Mouse (Mus musculus): ENCODE results near the gene Jchain. TPM values are rescaled to one million over a fixed set of nuclear protein-coding genes. Genes with fewer than 3 reads are reported as not detected.
"Not testable (repeated sequence)": the region's sequence is repeated elsewhere in the genome, so short reads cannot be mapped to it uniquely, and the experiment has no call there.

Jchain gene
- polyA plus RNA-seq, 1 experiment from 2014 or later: 0.11 TPM

GRCm38 (mm10) chr5:88554086-88554886 is 26.6 kb upstream of the Jchain start, which contains the start of gene Utp3:
Gene Utp3 (plus strand): TSS chr5:88554462.
- peak within 1 kb of the TSS; percentile 94 for H3K4me3 ChIP-seq
- DNase-seq (ENCODE audit: low spot score): peak; percentile 95
- H3K27ac ChIP-seq (replicated peaks): peak within 1 kb of the TSS; percentile 93
- H3K36me3 ChIP-seq: peaks cover 26% of the 10 kb centered on the region
- H3K9me3 ChIP-seq (replicated peaks): no peaks in the 10 kb centered on the region
- H3K27me3 ChIP-seq (ENCODE audit: low read depth, poor library complexity, severe bottlenecking): no peaks in the 10 kb centered on the region
- peaks cover 25% of the 10 kb centered on the region for H3K4me1 ChIP-seq
- WGBS: under 1% methylated on average over 76 of the region's 76 CpGs

GRCm38 (mm10) chr5:88553271-88554085 is 25.8 kb upstream of the Jchain start:
- Histone ChIP-seq H3K27me3 (ENCODE audit: low read depth, poor library complexity, severe bottlenecking) (no peaks in the 10 kb centered on the region), H3K36me3 (peaks cover 26% of the 10 kb centered on the region), H3K4me1 (peaks cover 25% of the 10 kb centered on the region), H3K4me3 (peak overlapping the region; percentile 94), H3K27ac (replicated peaks) (peak overlapping the region; percentile 93), H3K9me3 (replicated peaks) (no peaks in the 10 kb centered on the region)
- DNase-seq (ENCODE audit: low spot score): no peak
- 10% methylated on average over 29 of the region's 29 CpGs for WGBS

- Histone ChIP-seq H3K4me1 (no peaks in the 10 kb centered on the region), H3K36me3 (no peaks in the 10 kb centered on the region), H3K27ac (replicated peaks) (no peak overlapping the region), H3K9me3 (replicated peaks) (no peaks in the 10 kb centered on the region), H3K4me3 (no peak overlapping the region), H3K27me3 (ENCODE audit: low read depth, poor library complexity, severe bottlenecking) (no peaks in the 10 kb centered on the region)
- 85% methylated on average over 7 of the region's 7 CpGs for WGBS
- no peak for DNase-seq (ENCODE audit: low spot score)
These were observed 17.8 kb upstream of the Jchain start for GRCm38 (mm10) chr5:88545536-88545935.

- H3K36me3 ChIP-seq; H3K9me3 ChIP-seq (replicated peaks); H3K27ac ChIP-seq (replicated peaks); H3K27me3 ChIP-seq (ENCODE audit: low read depth, poor library complexity, severe bottlenecking); DNase-seq (ENCODE audit: low spot score); H3K4me1 ChIP-seq; H3K4me3 ChIP-seq: not testable (repeated sequence)
- 93% methylated on average over 1 of the region's 1 CpGs for WGBS
These were observed 16.7 kb upstream of the Jchain start for GRCm38 (mm10) chr5:88544411-88544810.

DNA sequence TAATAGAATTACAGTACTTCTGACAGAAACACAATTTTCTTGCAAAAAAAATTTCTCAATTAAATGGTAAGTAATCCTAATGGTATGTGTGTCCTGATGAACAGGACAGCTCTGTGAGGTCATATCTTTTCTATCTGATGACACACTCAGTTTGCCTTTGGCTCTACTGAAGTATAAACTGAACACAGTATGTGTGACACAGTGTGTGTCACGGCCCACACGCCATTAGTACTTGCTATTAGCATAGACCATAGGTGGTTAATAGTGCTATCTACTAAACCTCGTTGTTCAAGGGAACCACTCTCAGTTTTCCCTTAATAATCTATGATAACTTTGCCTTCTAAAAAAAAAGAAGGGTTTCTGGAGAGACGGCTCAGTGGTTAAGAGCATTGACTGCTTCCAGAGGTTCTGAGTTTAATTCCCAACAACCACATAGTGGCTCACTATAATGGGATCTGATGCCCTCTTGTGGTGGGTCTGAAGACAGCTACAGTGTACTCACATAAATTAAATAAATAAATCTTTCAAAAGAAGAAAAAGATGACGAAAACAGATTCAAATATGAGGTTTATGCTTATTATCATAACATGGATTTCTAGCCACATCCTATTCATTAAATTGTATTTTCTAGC is 15.1 kb upstream of the Jchain start:
- Histone ChIP-seq H3K4me1 (no peaks in the 10 kb centered on the region), H3K27ac (replicated peaks) (no peak overlapping the region), H3K9me3 (replicated peaks) (no peaks in the 10 kb centered on the region), H3K4me3 (no peak overlapping the region), H3K36me3 (no peaks in the 10 kb centered on the region), H3K27me3 (ENCODE audit: low read depth, poor library complexity, severe bottlenecking) (no peaks in the 10 kb centered on the region)
- WGBS: 65% methylated on average over 5 of the region's 5 CpGs
- DNase-seq (ENCODE audit: low spot score): no peak

- Histone ChIP-seq H3K36me3 (no peaks in the 10 kb centered on the region), H3K9me3 (replicated peaks) (no peaks in the 10 kb centered on the region), H3K4me1 (no peaks in the 10 kb centered on the region), H3K27me3 (ENCODE audit: low read depth, poor library complexity, severe bottlenecking) (no peaks in the 10 kb centered on the region), H3K27ac (replicated peaks) (no peak overlapping the region), H3K4me3 (no peak overlapping the region)
- DNase-seq (ENCODE audit: low spot score): no peak
These were observed 13.2 kb upstream of the Jchain start for GRCm38 (mm10) chr5:88540845-88541244.

GRCm38 (mm10) chr5:88534697-88535096 is 7.0 kb upstream of the Jchain start:
- WGBS: 68% methylated on average over 3 of the region's 3 CpGs
- Histone ChIP-seq H3K4me1 (no peaks in the 10 kb centered on the region), H3K36me3 (no peaks in the 10 kb centered on the region)

DNA sequence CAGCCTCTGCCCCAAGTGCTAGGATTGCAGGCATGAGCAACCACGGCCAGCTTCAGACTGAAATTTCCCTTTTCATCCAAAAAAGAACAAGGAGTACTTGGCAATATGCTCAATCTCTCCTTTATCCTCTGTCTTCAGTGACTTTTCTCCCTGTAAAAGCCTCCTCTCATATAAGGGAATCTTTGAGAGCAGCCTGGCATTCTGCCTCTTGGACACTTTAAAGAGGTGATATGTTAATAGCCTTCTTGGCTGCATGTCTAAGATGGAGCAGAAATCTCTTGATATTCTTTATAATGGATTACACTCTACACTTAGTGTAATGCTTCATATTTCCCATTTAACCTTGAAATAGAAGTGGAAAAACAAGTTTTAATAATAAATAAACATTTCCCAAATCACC is 3.2 kb upstream of the Jchain start:
- Histone ChIP-seq H3K27me3 (ENCODE audit: low read depth, poor library complexity, severe bottlenecking) (no peaks in the 10 kb centered on the region), H3K36me3 (no peaks in the 10 kb centered on the region), H3K9me3 (replicated peaks) (no peaks in the 10 kb centered on the region), H3K4me3 (no peak overlapping the region), H3K4me1 (no peaks in the 10 kb centered on the region), H3K27ac (replicated peaks) (no peak overlapping the region)
- WGBS: 73% methylated on average over 1 of the region's 1 CpGs
- DNase-seq (ENCODE audit: low spot score): no peak

More at GRCm38 (mm10) chr5:88534697-88535096, 7.0 kb upstream of the Jchain start:
- Histone ChIP-seq H3K27me3 (ENCODE audit: low read depth, poor library complexity, severe bottlenecking) (no peaks in the 10 kb centered on the region), H3K27ac (replicated peaks) (no peak overlapping the region), H3K4me3 (no peak overlapping the region), H3K9me3 (replicated peaks) (no peaks in the 10 kb centered on the region)
- no peak for DNase-seq (ENCODE audit: low spot score)

DNA sequence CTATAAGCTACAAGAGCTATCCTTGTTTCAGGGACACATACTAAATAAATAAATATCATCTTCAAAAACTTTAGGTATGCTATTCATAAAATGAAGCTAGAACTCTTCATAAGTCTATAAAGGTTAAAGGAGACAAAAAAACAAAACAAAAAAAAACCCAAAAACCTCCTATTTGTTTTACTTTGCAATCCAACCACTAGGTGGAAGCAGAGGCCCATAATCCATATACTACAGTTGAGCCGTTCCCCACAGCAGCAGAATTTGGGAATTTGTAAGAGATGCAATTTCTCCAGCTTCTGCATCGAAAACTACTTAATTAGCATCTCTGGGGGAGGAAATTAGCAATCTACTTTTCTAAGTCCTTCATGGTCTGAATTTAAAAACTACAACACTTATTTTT is 8.5 kb downstream of the Jchain start:
- no peak overlapping the region for H3K4me3 ChIP-seq
- H3K27me3 ChIP-seq (ENCODE audit: low read depth, poor library complexity, severe bottlenecking): no peaks in the 10 kb centered on the region
- H3K36me3 ChIP-seq: no peaks in the 10 kb centered on the region
- no peaks in the 10 kb centered on the region for H3K4me1 ChIP-seq
- no peaks in the 10 kb centered on the region for H3K9me3 ChIP-seq (replicated peaks)
- DNase-seq (ENCODE audit: low spot score): no peak
- WGBS: 21% methylated on average over 2 of the region's 2 CpGs
- no peak overlapping the region for H3K27ac ChIP-seq (replicated peaks)

GRCm38 (mm10) chr5:88508990-88509389 is 18.7 kb downstream of the Jchain start:
- Histone ChIP-seq H3K9me3 (replicated peaks) (no peaks in the 10 kb centered on the region), H3K4me3 (no peak overlapping the region), H3K27ac (replicated peaks) (no peak overlapping the region), H3K4me1 (no peaks in the 10 kb centered on the region), H3K36me3 (no peaks in the 10 kb centered on the region), H3K27me3 (ENCODE audit: low read depth, poor library complexity, severe bottlenecking) (no peaks in the 10 kb centered on the region)
- no peak for DNase-seq (ENCODE audit: low spot score)
- WGBS: 77% methylated on average over 1 of the region's 1 CpGs

DNA sequence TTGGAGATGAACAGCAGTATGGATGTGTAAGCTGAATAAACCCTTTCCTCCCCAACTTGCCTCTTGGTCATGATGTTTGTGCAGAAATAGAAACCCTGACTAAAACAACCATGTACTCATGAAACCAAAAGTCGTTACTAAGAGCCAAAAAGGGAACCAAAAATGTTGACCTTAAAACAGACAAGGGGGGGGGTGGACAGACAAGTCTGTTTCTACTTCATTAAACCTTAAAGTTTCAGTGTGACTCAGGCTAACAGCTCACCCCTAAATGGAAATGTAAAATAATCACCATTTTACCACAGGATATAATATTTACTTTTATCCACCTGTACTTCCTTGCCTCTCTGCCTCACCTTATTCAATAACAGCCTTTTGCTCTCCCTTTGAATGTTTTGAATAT is 19.1 kb downstream of the Jchain start:
- Histone ChIP-seq H3K27me3 (ENCODE audit: low read depth, poor library complexity, severe bottlenecking) (no peaks in the 10 kb centered on the region), H3K9me3 (replicated peaks) (no peaks in the 10 kb centered on the region), H3K27ac (replicated peaks) (no peak overlapping the region), H3K36me3 (no peaks in the 10 kb centered on the region), H3K4me3 (no peak overlapping the region), H3K4me1 (no peaks in the 10 kb centered on the region)
- no peak for DNase-seq (ENCODE audit: low spot score)
- 74% methylated on average over 1 of the region's 1 CpGs for WGBS

DNA sequence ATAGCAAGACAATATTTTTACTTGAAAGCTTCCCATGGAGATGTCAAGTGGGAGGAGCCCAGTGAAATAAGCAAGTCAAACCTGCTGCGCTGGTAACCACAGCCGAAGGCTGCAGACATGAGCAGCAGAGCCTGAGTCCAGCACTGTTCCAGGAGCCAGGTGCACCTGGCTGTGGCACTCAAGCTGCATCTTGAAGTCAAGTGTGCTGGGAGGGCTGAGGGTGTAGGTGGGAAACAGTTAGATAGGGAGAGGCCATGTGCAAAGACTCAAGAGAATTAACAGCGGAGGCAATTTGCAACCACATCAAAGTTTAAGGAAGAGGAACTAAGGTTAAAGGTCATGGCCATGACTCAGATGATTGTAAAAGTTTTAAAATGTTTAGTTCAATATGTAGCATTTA is 27.9 kb downstream of the Jchain start:
- WGBS: 93% methylated on average over 3 of the region's 3 CpGs
- no peaks in the 10 kb centered on the region for H3K36me3 ChIP-seq
- no peaks in the 10 kb centered on the region for H3K27me3 ChIP-seq (ENCODE audit: low read depth, poor library complexity, severe bottlenecking)
- DNase-seq (ENCODE audit: low spot score): no peak
- H3K4me1 ChIP-seq: no peaks in the 10 kb centered on the region
- H3K27ac ChIP-seq (replicated peaks): no peak overlapping the region
- peaks cover 8% of the 10 kb centered on the region for H3K9me3 ChIP-seq (replicated peaks)
- no peak overlapping the region for H3K4me3 ChIP-seq

- 71% methylated on average over 5 of the region's 5 CpGs for WGBS
- no peak overlapping the region for H3K27ac ChIP-seq (replicated peaks)
- no peak for DNase-seq (ENCODE audit: low spot score)
These were observed 36.6 kb downstream of the Jchain start for GRCm38 (mm10) chr5:88491111-88491510.

More at GRCm38 (mm10) chr5:88491111-88491510, 36.6 kb downstream of the Jchain start:
- Histone ChIP-seq H3K4me1 (no peaks in the 10 kb centered on the region), H3K4me3 (no peak overlapping the region), H3K36me3 (no peaks in the 10 kb centered on the region), H3K9me3 (replicated peaks) (no peaks in the 10 kb centered on the region), H3K27me3 (ENCODE audit: low read depth, poor library complexity, severe bottlenecking) (no peaks in the 10 kb centered on the region)
